Mouse (Mus musculus) myocyte (in vitro differentiated cells): Measurements from ENCODE around the gene Rybp. TPM values are rescaled to one million over a fixed set of nuclear protein-coding genes. Genes with fewer than 3 reads are reported as not detected.

Experiments used
- H3K27me3 ChIP-seq: one replicate; pipeline ENCODE4 v1.6.1; 2011; ENCODE audit not compliant: control insufficient read depth, insufficient read depth, insufficient read length
- H3K36me3 ChIP-seq: one replicate; pipeline ENCODE4 v1.6.1; 2011; ENCODE audit not compliant: control insufficient read depth, insufficient read depth
- H3K4me2 ChIP-seq: one replicate; pipeline ENCODE4 v1.6.1; 2011; ENCODE audit warnings: low read depth, control low read depth
- H3K4me3 ChIP-seq: one replicate; pipeline ENCODE4 v1.5.1; 2011; ENCODE audit warnings: mild to moderate bottlenecking, control low read depth, moderate library complexity
- H3K79me2 ChIP-seq: one replicate; pipeline ENCODE4 v1.6.1; 2011; ENCODE audit not compliant: control insufficient read depth, insufficient read depth
- H3ac ChIP-seq: one replicate; pipeline ENCODE4 v1.6.1; 2011; ENCODE audit not compliant: control insufficient read depth, insufficient read length
- CEBPB ChIP-seq: IDR thresholded peaks from 2 replicates; pipeline ENCODE4 v1.6.1; 2011; ENCODE audit warnings: mild to moderate bottlenecking, moderate library complexity; ENCODE audit not compliant: poor library complexity, insufficient read depth, severe bottlenecking
- E2F4 ChIP-seq: IDR thresholded peaks from one replicate; pipeline ENCODE4 v1.6.1; 2011; ENCODE audit warnings: mild to moderate bottlenecking, control low read depth, moderate library complexity; ENCODE audit not compliant: insufficient read depth
- MAX ChIP-seq: IDR thresholded peaks from one replicate; pipeline ENCODE4 v1.6.1; 2011; ENCODE audit warnings: low read depth, mild to moderate bottlenecking, control low read depth
- MYOD1 ChIP-seq, 3 experiments: IDR thresholded peaks; one replicate each; pipeline ENCODE4 v1.6.1; 2011; ENCODE audit warnings: control low read depth in 2 of 3, low read depth in 2 of 3, mild to moderate bottlenecking in 2 of 3, moderate library complexity in 1 of 3; ENCODE audit not compliant: insufficient read length in 2 of 3, control insufficient read depth in 1 of 3
- MYOG ChIP-seq, 3 experiments: IDR thresholded peaks; one replicate each; pipeline ENCODE4 v1.6.1; 2011; ENCODE audit warnings: control low read depth in 2 of 3, low read depth in 2 of 3, mild to moderate bottlenecking in 2 of 3; ENCODE audit not compliant: insufficient read length in 2 of 3, control insufficient read depth in 1 of 3, insufficient read depth in 1 of 3
- POLR2A ChIP-seq: IDR thresholded peaks from one replicate; pipeline ENCODE4 v1.6.1; 2011; ENCODE audit warnings: low read depth, mild to moderate bottlenecking, control low read depth, moderate library complexity; ENCODE audit not compliant: insufficient read length
- POLR2AphosphoS2 ChIP-seq: IDR thresholded peaks from one replicate; pipeline ENCODE4 v1.6.1; 2011; ENCODE audit warnings: low read depth, control low read depth; ENCODE audit not compliant: insufficient read length
- REST ChIP-seq: IDR thresholded peaks from one replicate; pipeline ENCODE4 v1.6.1; 2011; ENCODE audit warnings: mild to moderate bottlenecking, control low read depth, moderate library complexity; ENCODE audit not compliant: insufficient read depth, insufficient read length
- SRF ChIP-seq: IDR thresholded peaks from one replicate; pipeline ENCODE4 v1.6.1; 2011; ENCODE audit warnings: low read depth; ENCODE audit not compliant: control insufficient read depth, insufficient read length
- TCF12 ChIP-seq: IDR thresholded peaks from one replicate; pipeline ENCODE4 v1.6.1; 2011; ENCODE audit warnings: mild to moderate bottlenecking, control low read depth; ENCODE audit not compliant: poor library complexity, insufficient read depth, severe bottlenecking
- TCF3 ChIP-seq: IDR thresholded peaks from one replicate; pipeline ENCODE4 v1.6.1; 2011; ENCODE audit warnings: low read depth, control low read depth; ENCODE audit not compliant: insufficient read length
- USF1 ChIP-seq: IDR thresholded peaks from one replicate; pipeline ENCODE4 v1.6.1; 2011; ENCODE audit warnings: low read depth, mild to moderate bottlenecking, control low read depth, moderate library complexity
- polyA plus RNA-seq: library from polyadenylated mRNA; unstranded; fragments of >200 nt; fragmentation: generic; extraction: Trizol; gene quantifications from one replicate; pipeline ENCODE4 v1.2.1, GENCODE M21; 2012; ENCODE audit warnings: missing spikeins

The Rybp gene
- polyA plus RNA-seq, 1 experiment: 9.5 TPM

GRCm38 (mm10) chr6:100271992-100272391 is 15.3 kb downstream of the Rybp start:
- Histone ChIP-seq H3K79me2 (peaks cover 96% of the 10 kb centered on the region), H3K4me3 (no peak overlapping the region), H3K27me3 (no peaks in the 10 kb centered on the region), H3ac (no peak overlapping the region), H3K36me3 (no peaks in the 10 kb centered on the region), H3K4me2 (no peak overlapping the region)
- TF ChIP-seq REST (no peak), TCF12 (no peak)

DNA sequence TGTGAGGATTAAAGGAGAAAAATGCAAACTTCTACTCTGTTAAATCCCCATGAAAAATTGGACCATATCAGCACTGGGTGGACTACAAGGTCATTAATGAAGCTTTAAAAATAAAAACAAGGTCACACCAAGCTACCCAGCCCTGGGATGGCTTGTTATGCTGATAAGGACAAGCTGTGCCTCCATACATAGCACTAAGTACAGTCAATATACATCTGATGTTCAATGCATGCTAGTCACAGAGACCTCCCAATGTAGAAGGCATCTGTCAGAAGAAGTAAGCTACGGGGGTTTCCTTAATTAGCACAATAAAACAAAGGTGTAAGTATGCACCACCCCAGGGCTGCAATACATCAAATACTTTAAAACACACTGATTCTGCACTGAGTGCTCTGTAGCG is 16.5 kb downstream of the Rybp start:
- Histone ChIP-seq H3K79me2 (peaks cover 96% of the 10 kb centered on the region), H3K4me3 (no peak overlapping the region), H3K36me3 (no peaks in the 10 kb centered on the region), H3ac (no peak overlapping the region), H3K4me2 (no peak overlapping the region), H3K27me3 (no peaks in the 10 kb centered on the region)
- TF ChIP-seq MYOD1 (IDR thresholded peaks at IDR 0.05; ENCODE audit: control insufficient read depth in 1 of 3, insufficient read length in 2 of 3, low read depth in 2 of 3): no peak
- TF ChIP-seq MYOG (IDR thresholded peaks at IDR 0.05; ENCODE audit: control insufficient read depth in 1 of 3, insufficient read depth in 1 of 3, insufficient read length in 2 of 3, low read depth in 2 of 3): no peak
- no peak for TF ChIP-seq CEBPB
- no peak for TF ChIP-seq POLR2AphosphoS2
- TF ChIP-seq USF1: no peak
- no peak for TF ChIP-seq E2F4
- TF ChIP-seq MAX: no peak
- no peak for TF ChIP-seq SRF
- no peak for TF ChIP-seq TCF3
- no peak for TF ChIP-seq TCF12
- TF ChIP-seq POLR2A: no peak
- TF ChIP-seq REST: no peak

DNA sequence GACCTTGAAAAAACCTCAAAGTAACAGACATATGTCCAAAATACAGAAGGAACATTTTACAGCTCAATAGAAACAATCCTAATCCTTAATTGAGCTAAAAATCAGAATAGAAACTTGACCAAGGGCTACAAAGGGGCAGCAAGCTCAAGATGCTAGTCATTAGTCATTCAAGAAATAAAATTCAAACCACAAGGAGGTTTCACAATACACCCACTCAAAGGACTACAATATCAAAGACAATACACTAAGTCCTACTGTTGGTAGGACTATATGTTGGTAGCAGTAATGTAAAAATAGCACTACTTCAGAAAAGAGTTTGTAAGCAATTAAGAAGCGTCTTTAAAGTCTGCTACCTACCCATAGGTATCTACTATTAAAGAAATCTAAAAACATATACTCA is 27.7 kb downstream of the Rybp start:
- H3ac ChIP-seq: no peak overlapping the region
- H3K36me3 ChIP-seq: no peaks in the 10 kb centered on the region
- peak overlapping the region; percentile 47 for H3K4me2 ChIP-seq
- no peak overlapping the region for H3K4me3 ChIP-seq
- TF ChIP-seq MYOG (IDR thresholded peaks at IDR 0.05; ENCODE audit: control insufficient read depth in 1 of 3, insufficient read depth in 1 of 3, insufficient read length in 2 of 3, low read depth in 2 of 3) (no peak), SRF (no peak), POLR2A (no peak), CEBPB (peak; percentile 94)
- H3K27me3 ChIP-seq: no peaks in the 10 kb centered on the region
- H3K79me2 ChIP-seq: peaks cover 92% of the 10 kb centered on the region

DNA sequence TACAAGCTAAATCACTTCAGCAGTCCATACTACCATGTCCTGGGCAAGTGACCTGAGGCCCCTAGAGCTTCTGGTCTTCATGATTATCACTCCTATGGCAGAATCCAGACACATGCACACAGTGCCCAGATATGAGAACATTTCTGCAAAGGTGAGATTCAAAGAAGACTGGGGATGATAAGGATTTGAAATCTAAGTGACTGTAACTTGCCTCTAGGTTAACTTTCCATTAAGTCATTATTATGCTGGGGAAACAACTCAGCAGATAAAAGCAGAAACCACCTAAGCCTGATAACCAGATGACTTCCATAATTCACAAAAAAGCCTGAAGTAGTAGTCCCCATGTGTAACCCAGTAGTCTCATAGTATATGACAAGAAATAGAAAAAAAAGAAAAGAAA is 29.0 kb downstream of the Rybp start:
- no peak overlapping the region for H3K4me2 ChIP-seq
- TF ChIP-seq TCF12 (no peak), MYOD1 (IDR thresholded peaks at IDR 0.05; ENCODE audit: control insufficient read depth in 1 of 3, insufficient read length in 2 of 3, low read depth in 2 of 3) (no peak), REST (no peak)
- peaks cover 92% of the 10 kb centered on the region for H3K79me2 ChIP-seq
- H3K36me3 ChIP-seq: no peaks in the 10 kb centered on the region
- H3ac ChIP-seq: no peak overlapping the region
- H3K27me3 ChIP-seq: no peaks in the 10 kb centered on the region
- no peak overlapping the region for H3K4me3 ChIP-seq

DNA sequence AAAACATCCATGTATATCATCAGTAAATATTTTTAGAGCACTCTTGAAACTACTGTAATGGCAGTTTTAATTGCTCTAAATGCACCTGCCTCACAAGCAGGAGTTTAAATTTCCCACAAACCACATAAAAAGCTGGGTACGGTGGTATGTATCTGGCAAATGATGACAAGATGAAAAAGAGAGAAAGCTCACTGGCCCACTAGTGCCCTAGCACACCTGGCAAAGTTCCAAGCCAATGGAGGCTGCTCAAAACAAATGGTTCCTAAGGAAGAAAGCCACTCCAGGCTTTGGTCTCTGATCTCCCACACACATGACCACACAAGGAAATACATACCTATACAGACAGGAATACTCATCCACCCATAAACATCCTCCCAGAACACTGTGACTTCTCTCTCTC is 31.9 kb downstream of the Rybp start:
- Histone ChIP-seq H3K4me3 (no peak overlapping the region), H3K4me2 (no peak overlapping the region), H3K36me3 (no peaks in the 10 kb centered on the region), H3K79me2 (peaks cover 93% of the 10 kb centered on the region), H3K27me3 (no peaks in the 10 kb centered on the region), H3ac (no peak overlapping the region)
- TF ChIP-seq SRF (no peak), E2F4 (no peak), REST (no peak), CEBPB (no peak), TCF3 (no peak), TCF12 (no peak), POLR2AphosphoS2 (no peak), USF1 (no peak), MAX (no peak), MYOG (IDR thresholded peaks at IDR 0.05; ENCODE audit: control insufficient read depth in 1 of 3, insufficient read depth in 1 of 3, insufficient read length in 2 of 3, low read depth in 2 of 3) (no peak), MYOD1 (IDR thresholded peaks at IDR 0.05; ENCODE audit: control insufficient read depth in 1 of 3, insufficient read length in 2 of 3, low read depth in 2 of 3) (no peak), POLR2A (no peak)

DNA sequence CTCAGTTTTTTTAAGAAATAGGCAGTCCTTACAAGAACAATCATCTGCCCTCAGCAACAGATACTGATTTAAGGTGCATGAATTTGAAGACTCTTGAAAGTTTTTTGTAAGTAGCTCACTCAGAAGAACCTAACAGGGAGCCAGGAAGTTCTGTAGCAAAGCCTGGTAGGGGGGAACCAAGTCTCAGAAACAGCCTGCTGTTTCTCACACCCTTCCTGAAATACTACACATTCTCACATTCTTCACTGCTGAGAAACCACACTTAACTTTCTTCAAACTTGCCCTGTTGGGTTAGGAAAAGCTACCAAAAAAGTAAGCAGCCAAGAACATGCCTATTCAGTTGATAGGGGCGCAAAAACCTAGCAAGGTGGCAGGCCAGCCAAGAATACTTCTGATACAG is 32.6 kb downstream of the Rybp start:
- no peak overlapping the region for H3ac ChIP-seq
- H3K79me2 ChIP-seq: peaks cover 96% of the 10 kb centered on the region
- H3K4me2 ChIP-seq: no peak overlapping the region
- no peaks in the 10 kb centered on the region for H3K36me3 ChIP-seq
- no peak overlapping the region for H3K4me3 ChIP-seq
- TF ChIP-seq POLR2AphosphoS2 (no peak), SRF (no peak), MAX (no peak), TCF3 (no peak), E2F4 (no peak), USF1 (no peak), CEBPB (no peak), REST (no peak), MYOG (IDR thresholded peaks at IDR 0.05; ENCODE audit: control insufficient read depth in 1 of 3, insufficient read depth in 1 of 3, insufficient read length in 2 of 3, low read depth in 2 of 3) (no peak), TCF12 (no peak), POLR2A (no peak)
- no peaks in the 10 kb centered on the region for H3K27me3 ChIP-seq
